Mouse (Mus musculus) liver, postnatal 0 days (tissue): ENCODE measurements around the gene Fyb. TPM values are rescaled to one million over a fixed set of nuclear protein-coding genes. Genes with fewer than 3 reads are reported as not detected.

Experiments
- ATAC-seq: fragments of 200-750 bp; cut with Nextera tagmentation; 2 replicates; pipeline ENCODE4 v1.8.0; 2017; ENCODE audit warnings: mild to moderate bottlenecking, moderate library complexity
- DNase-seq: peaks from one replicate; pipeline ENCODE4 v3.0.0-alpha.2; 2016
- H3K27ac ChIP-seq: fragments of 300-500 bp; sonication (generic); 2 replicates; pipeline ENCODE4 v1.5.1; 2014; ENCODE audit warnings: antibody characterized with exemption, moderate library complexity, mild to moderate bottlenecking, low read depth
- H3K27me3 ChIP-seq: fragments of 300-500 bp; sonication (generic); 2 replicates; pipeline ENCODE4 v1.6.1; 2014; ENCODE audit warnings: low read length, control low read depth, mixed read lengths; ENCODE audit not compliant: insufficient read depth
- H3K36me3 ChIP-seq: fragments of 300-500 bp; sonication (generic); replicated peaks from 2 replicates; pipeline ENCODE4 v1.6.1; 2014; ENCODE audit warnings: mild to moderate bottlenecking, control low read depth, low read length, moderate library complexity, mixed read lengths; ENCODE audit not compliant: insufficient read depth
- H3K4me1 ChIP-seq: fragments of 300-500 bp; sonication (generic); 2 replicates; pipeline ENCODE4 v1.6.1; 2014; ENCODE audit warnings: antibody characterized with exemption, mild to moderate bottlenecking, control low read depth; ENCODE audit not compliant: insufficient read depth
- H3K4me2 ChIP-seq: fragments of 300-500 bp; sonication (generic); 2 replicates; pipeline ENCODE4 v1.6.1; 2014; ENCODE audit warnings: low read depth, mild to moderate bottlenecking, low read length, moderate library complexity, mixed read lengths
- H3K4me3 ChIP-seq: fragments of 300-500 bp; sonication (generic); 2 replicates; pipeline ENCODE4 v1.5.1; 2014; ENCODE audit warnings: low read depth, low read length
- H3K9ac ChIP-seq: fragments of 300-500 bp; sonication (generic); replicated peaks from 2 replicates; pipeline ENCODE4 v1.6.1; 2014; ENCODE audit warnings: mild to moderate bottlenecking, moderate library complexity
- H3K9me3 ChIP-seq: fragments of 300-500 bp; sonication (generic); 2 replicates; pipeline ENCODE4 v1.6.1; 2016; ENCODE audit warnings: mild to moderate bottlenecking, control low read depth, low read length, mixed read lengths
- CTCF ChIP-seq: sonication (generic); IDR thresholded peaks from 2 replicates; pipeline ENCODE4 v1.5.1; 2016; ENCODE audit warnings: antibody characterized with exemption, low read depth
- EP300 ChIP-seq: IDR thresholded peaks from 2 replicates; pipeline ENCODE4 v1.6.1; 2016; ENCODE audit warnings: antibody characterized with exemption, low read depth, mild to moderate bottlenecking
- WGBS: fragments of 180-500 bp; shearing (Covaris S2); extraction: QIAGEN DNeasy Blood & Tissue Kit; methylation state at CpG from one replicate; pipeline ENCODE4 v1.1.7; 2014; ENCODE audit not compliant: insufficient replicate concordance; 5-methylcytosine and 5-hydroxymethylcytosine counted together
- polyA plus RNA-seq: library from polyadenylated mRNA; unstranded; fragments of >200 nt; fragmentation: Nextera tagmentation; extraction: Ambion mirVana; gene quantifications from 2 replicates; pipeline ENCODE4 v1.2.1, GENCODE M21; 2015

Fyb gene
- polyA plus RNA-seq, 1 experiment from 2014 or later = 29.7 TPM

- DNase-seq = no peak
- ATAC-seq = no peak
- Histone ChIP-seq H3K27ac (no peak overlapping the region), H3K9ac (no peak overlapping the region), H3K4me1 (no peaks in the 10 kb centered on the region), H3K27me3 (no peaks in the 10 kb centered on the region), H3K9me3 (no peaks in the 10 kb centered on the region), H3K4me2 (no peak overlapping the region), H3K4me3 (no peak overlapping the region), H3K36me3 (no peaks in the 10 kb centered on the region)
- TF ChIP-seq EP300 = no peak
- no peak for TF ChIP-seq CTCF
- 82% methylated on average over 3 of the region's 3 CpGs for WGBS
Observed at GRCm38 (mm10) chr15:6587526-6587925, 64.9 kb downstream of the Fyb start.

GRCm38 (mm10) chr15:6588192-6588591, 65.5 kb downstream of the Fyb start:
- DNase-seq (no peak), ATAC-seq (no peak)
- 49% methylated on average over 7 of the region's 7 CpGs for whole genome bisulfite sequencing
- no peaks in the 10 kb centered on the region for H3K4me1 ChIP-seq
- no peak overlapping the region for H3K27ac ChIP-seq
- no peak for TF ChIP-seq CTCF
- no peak for TF ChIP-seq EP300
- H3K9ac ChIP-seq = no peak overlapping the region
- no peaks in the 10 kb centered on the region for H3K36me3 ChIP-seq
- no peaks in the 10 kb centered on the region for H3K27me3 ChIP-seq
- H3K4me3 ChIP-seq = no peak overlapping the region
- H3K9me3 ChIP-seq = no peaks in the 10 kb centered on the region
- H3K4me2 ChIP-seq = no peak overlapping the region

DNA sequence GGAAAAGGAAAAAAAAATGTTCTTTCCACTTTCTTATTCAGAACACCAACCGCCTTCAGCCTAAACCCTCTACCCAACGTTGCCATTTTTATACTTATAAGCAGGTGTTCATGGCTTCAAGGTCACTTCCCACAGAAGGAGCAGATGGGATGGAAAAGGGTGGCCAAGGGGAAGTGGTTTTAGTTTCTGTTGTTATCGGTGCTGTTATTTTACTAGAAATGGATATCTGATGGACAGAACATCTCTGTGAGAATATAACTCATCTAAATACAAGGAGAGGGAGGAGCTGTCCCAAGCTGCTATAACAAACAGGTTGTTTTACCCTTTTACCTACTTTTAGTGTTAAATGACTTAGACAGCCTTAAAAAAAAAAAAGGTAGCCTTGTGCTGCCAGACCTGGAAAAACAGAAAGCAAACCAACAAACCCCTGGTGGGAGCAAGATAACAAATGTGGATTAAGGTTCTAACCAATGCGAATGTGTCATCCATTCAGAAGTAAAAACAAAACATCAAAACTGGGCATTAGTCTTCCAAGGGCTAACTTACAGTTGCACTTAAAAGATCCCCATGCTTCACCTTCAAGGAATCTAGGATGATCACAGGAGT, 68.3 kb downstream of the Fyb start:
- WGBS = 45% methylated on average over 4 of the region's 4 CpGs

GRCm38 (mm10) chr15:6591527-6591926, 68.9 kb downstream of the Fyb start:
- WGBS = 38% methylated on average over 1 of the region's 1 CpGs
- H3K27me3 ChIP-seq = no peaks in the 10 kb centered on the region
- H3K9me3 ChIP-seq = no peaks in the 10 kb centered on the region
- TF ChIP-seq CTCF = no peak
- no peak for TF ChIP-seq EP300
- H3K27ac ChIP-seq = no peak overlapping the region
- no peaks in the 10 kb centered on the region for H3K36me3 ChIP-seq
- H3K4me2 ChIP-seq = no peak overlapping the region
- H3K4me1 ChIP-seq = no peaks in the 10 kb centered on the region
- DNase-seq (no peak), ATAC-seq (no peak)
- H3K9ac ChIP-seq = no peak overlapping the region
- no peak overlapping the region for H3K4me3 ChIP-seq

More for the DNA sequence above, 68.3 kb downstream of the Fyb start:
- Histone ChIP-seq H3K27ac (no peak overlapping the region), H3K27me3 (no peaks in the 10 kb centered on the region), H3K36me3 (no peaks in the 10 kb centered on the region), H3K4me2 (no peak overlapping the region), H3K4me1 (no peaks in the 10 kb centered on the region), H3K9ac (no peak overlapping the region), H3K9me3 (no peaks in the 10 kb centered on the region), H3K4me3 (no peak overlapping the region)
- no peak for ATAC-seq
- DNase-seq = no peak
- TF ChIP-seq CTCF = no peak
- TF ChIP-seq EP300 = no peak

DNA sequence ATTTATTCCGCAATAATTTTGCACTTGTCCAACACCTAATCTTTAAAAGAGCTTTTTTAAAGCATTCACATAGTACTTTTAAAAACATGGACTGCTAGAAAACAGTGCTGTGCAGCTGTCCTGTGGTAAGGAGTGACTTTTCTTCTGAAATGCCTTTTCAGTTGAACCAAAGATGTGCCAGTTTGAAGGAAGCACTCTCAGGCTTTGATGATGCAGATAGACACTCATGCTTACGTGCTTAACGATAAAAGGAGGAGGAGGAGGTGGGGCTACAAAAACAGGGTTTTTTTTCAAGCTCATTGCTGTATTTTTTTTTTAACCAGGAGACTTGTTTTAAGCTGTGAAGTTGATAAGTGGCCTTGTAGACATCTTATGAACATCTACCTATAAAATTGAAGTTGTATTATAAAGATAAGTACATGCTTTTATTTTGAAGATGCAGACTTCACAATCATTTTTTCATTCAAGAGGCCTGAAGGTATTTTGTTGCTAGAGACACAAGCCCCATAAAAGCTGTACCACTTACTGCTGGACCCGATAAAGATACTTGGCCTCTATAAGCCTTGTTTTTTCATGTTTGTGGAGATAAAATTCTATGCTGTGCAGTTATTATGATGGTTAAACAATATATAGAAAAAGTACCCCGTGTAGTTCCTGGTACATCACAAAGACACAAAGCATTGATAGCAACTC, 70.1 kb downstream of the Fyb start:
- no peaks in the 10 kb centered on the region for H3K4me1 ChIP-seq
- no peaks in the 10 kb centered on the region for H3K9me3 ChIP-seq
- no peak overlapping the region for H3K4me2 ChIP-seq
- H3K4me3 ChIP-seq = no peak overlapping the region
- TF ChIP-seq EP300 (no peak), CTCF (no peak)
- no peak overlapping the region for H3K9ac ChIP-seq
- no peaks in the 10 kb centered on the region for H3K36me3 ChIP-seq
- H3K27me3 ChIP-seq = no peaks in the 10 kb centered on the region
- WGBS = 56% methylated on average over 5 of the region's 5 CpGs
- ATAC-seq (no peak), DNase-seq (no peak)
- H3K27ac ChIP-seq = no peak overlapping the region

DNA sequence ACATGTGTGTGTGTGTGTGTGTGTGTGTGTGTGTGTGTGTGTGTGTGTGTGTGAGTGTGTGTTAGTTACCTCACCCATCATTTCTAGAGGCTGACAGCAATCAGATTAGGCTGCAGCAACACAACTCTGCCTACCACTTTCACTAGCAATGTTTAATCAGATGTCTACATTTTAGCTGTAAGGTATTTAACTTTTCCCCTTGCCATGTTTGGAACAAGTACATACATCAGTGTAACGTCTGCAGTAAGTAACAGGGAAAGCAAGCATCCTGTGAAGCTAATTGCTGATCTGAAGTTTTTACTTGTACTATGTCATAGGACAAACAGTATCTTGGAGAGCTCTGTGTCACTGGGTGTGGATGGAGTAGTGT, 70.6 kb downstream of the Fyb start:
- 50% methylated on average over 1 of the region's 1 CpGs for WGBS
- Histone ChIP-seq H3K27me3 (no peaks in the 10 kb centered on the region), H3K9me3 (no peaks in the 10 kb centered on the region), H3K4me1 (no peaks in the 10 kb centered on the region), H3K9ac (no peak overlapping the region), H3K36me3 (no peaks in the 10 kb centered on the region), H3K4me2 (no peak overlapping the region), H3K4me3 (no peak overlapping the region), H3K27ac (no peak overlapping the region)
- ATAC-seq (no peak), DNase-seq (no peak)
- TF ChIP-seq CTCF (no peak), EP300 (no peak)
